Mouse (Mus musculus): ENCODE data around the gene Ctps2. TPM values are rescaled to one million over a fixed set of nuclear protein-coding genes. Genes with fewer than 3 reads are reported as not detected.

Gene Ctps2
- polyA plus RNA-seq, 1 experiment from 2014 or later, result 77.7 TPM

GRCm38 (mm10) chrX:163027864-163028263 lies 126.8 kb downstream of the Ctps2 start:
- Histone ChIP-seq H3K36me3 (ENCODE audit: control insufficient read depth, insufficient read depth, low read length) (no peaks in the 10 kb centered on the region), H3K4me2 (ENCODE audit: low read depth, low read length) (no peak overlapping the region), H3K4me3 (ENCODE audit: low read depth, low read length) (no peak overlapping the region), H3K9ac (ENCODE audit: low read depth, low read length) (no peak overlapping the region), H3K4me1 (ENCODE audit: control insufficient read depth, insufficient read depth, low read length) (no peaks in the 10 kb centered on the region), H3K27me3 (replicated peaks; ENCODE audit: control insufficient read depth, insufficient read depth, low read length) (no peaks in the 10 kb centered on the region), H3K9me3 (ENCODE audit: control insufficient read depth, low read length) (no peaks in the 10 kb centered on the region), H3K27ac (replicated peaks; ENCODE audit: low read depth, low read length) (no peak overlapping the region)
- ATAC-seq (ENCODE audit: low read depth) (no peak), DNase-seq (ENCODE audit: low spot score) (no peak)

GRCm38 (mm10) chrX:163038767-163039166 lies 137.7 kb downstream of the Ctps2 start:
- no peaks in the 10 kb centered on the region for H3K4me1 ChIP-seq (ENCODE audit: control insufficient read depth, insufficient read depth, low read length)

GRCm38 (mm10) chrX:163042771-163043170 lies 141.7 kb downstream of the Ctps2 start:
- no peaks in the 10 kb centered on the region for H3K36me3 ChIP-seq (ENCODE audit: control insufficient read depth, insufficient read depth, low read length)
- no peak overlapping the region for H3K4me2 ChIP-seq (ENCODE audit: low read depth, low read length)
- H3K9ac ChIP-seq (ENCODE audit: low read depth, low read length), result no peak overlapping the region
- H3K4me3 ChIP-seq (ENCODE audit: low read depth, low read length), result no peak overlapping the region
- no peak overlapping the region for H3K27ac ChIP-seq (replicated peaks; ENCODE audit: low read depth, low read length)
- DNase-seq (ENCODE audit: low spot score) (no peak), ATAC-seq (ENCODE audit: low read depth) (no peak)
- H3K9me3 ChIP-seq (ENCODE audit: control insufficient read depth, low read length), result no peaks in the 10 kb centered on the region
- WGBS, result 74% methylated on average over 1 of the region's 1 CpGs
- H3K4me1 ChIP-seq (ENCODE audit: control insufficient read depth, insufficient read depth, low read length), result no peaks in the 10 kb centered on the region
- peaks cover 7% of the 10 kb centered on the region for H3K27me3 ChIP-seq (replicated peaks; ENCODE audit: control insufficient read depth, insufficient read depth, low read length)

More at GRCm38 (mm10) chrX:163038767-163039166, 137.7 kb downstream of the Ctps2 start:
- Histone ChIP-seq H3K4me3 (ENCODE audit: low read depth, low read length) (no peak overlapping the region), H3K27me3 (replicated peaks; ENCODE audit: control insufficient read depth, insufficient read depth, low read length) (peaks cover 7% of the 10 kb centered on the region; the same call in 1 of the 2 replicates), H3K36me3 (ENCODE audit: control insufficient read depth, insufficient read depth, low read length) (no peaks in the 10 kb centered on the region), H3K9ac (ENCODE audit: low read depth, low read length) (no peak overlapping the region), H3K4me2 (ENCODE audit: low read depth, low read length) (no peak overlapping the region), H3K9me3 (ENCODE audit: control insufficient read depth, low read length) (no peaks in the 10 kb centered on the region), H3K27ac (replicated peaks; ENCODE audit: low read depth, low read length) (no peak overlapping the region)
- DNase-seq (ENCODE audit: low spot score), result no peak
- no peak for ATAC-seq (ENCODE audit: low read depth)
- WGBS, result 61% methylated on average over 3 of the region's 3 CpGs

- no peak overlapping the region for H3K4me2 ChIP-seq (ENCODE audit: low read depth, low read length)
- no peak overlapping the region for H3K4me3 ChIP-seq (ENCODE audit: low read depth, low read length)
- 72% methylated on average over 1 of the region's 1 CpGs for WGBS
- peak; percentile 1 for DNase-seq (ENCODE audit: low spot score)
- H3K4me1 ChIP-seq (ENCODE audit: control insufficient read depth, insufficient read depth, low read length), result no peaks in the 10 kb centered on the region
- H3K27ac ChIP-seq (replicated peaks; ENCODE audit: low read depth, low read length), result no peak overlapping the region
- no peak for ATAC-seq (ENCODE audit: low read depth)
- H3K9ac ChIP-seq (ENCODE audit: low read depth, low read length), result no peak overlapping the region
- H3K36me3 ChIP-seq (ENCODE audit: control insufficient read depth, insufficient read depth, low read length), result no peaks in the 10 kb centered on the region
- H3K9me3 ChIP-seq (ENCODE audit: control insufficient read depth, low read length), result no peaks in the 10 kb centered on the region
- no peaks in the 10 kb centered on the region; the same call in 1 of the 2 replicates for H3K27me3 ChIP-seq (replicated peaks; ENCODE audit: control insufficient read depth, insufficient read depth, low read length)
These were observed 162.9 kb downstream of the Ctps2 start for GRCm38 (mm10) chrX:163063936-163064335.

MicroRNAs encoded within 50 kb of the gene (microRNA counts, 519-probe panel; counts per million panel counts)
- microRNA mmu-miR-3473, result 2,395 counts per million, percentile 44 among the panel's probes with 10 or more counts

Small RNA genes within 50 kb of the gene (microRNA-seq; reads per million reads assigned to microRNA genes)
- not detected for gene Mir3473a (ENCODE audit: borderline number of aligned reads)

Other genes starting within 250 kb of the Ctps2 start
- 471 and 515 TPM in 2 replicates for gene Rbbp7, start 140.8 kb upstream of the Ctps2 start, polyA plus RNA-seq (2014; fragmentation: Nextera tagmentation; extraction: Ambion mirVana)
- gene Txlng, start 71.8 kb upstream of the Ctps2 start, polyA plus RNA-seq (2014; fragmentation: Nextera tagmentation; extraction: Ambion mirVana), result 11.9 and 13.0 TPM in 2 replicates
- gene Syap1, start 12.8 kb upstream of the Ctps2 start, polyA plus RNA-seq (2014; fragmentation: Nextera tagmentation; extraction: Ambion mirVana), result 50.3 and 51.4 TPM in 2 replicates
- gene S100g, start 63.4 kb downstream of the Ctps2 start, polyA plus RNA-seq (2014; fragmentation: Nextera tagmentation; extraction: Ambion mirVana), result 0.66 TPM in 1 of 2 replicates, not detected in the other

All from embryonic facial prominence, embryonic 14.5 days (tissue).